Mouse (Mus musculus): Measurements from ENCODE around the gene Zscan22. TPM values are rescaled to one million over a fixed set of nuclear protein-coding genes. Genes with fewer than 3 reads are reported as not detected.

The Zscan22 gene
- polyA plus RNA-seq (2017; shearing (Covaris generic)): 5.2 TPM

DNA sequence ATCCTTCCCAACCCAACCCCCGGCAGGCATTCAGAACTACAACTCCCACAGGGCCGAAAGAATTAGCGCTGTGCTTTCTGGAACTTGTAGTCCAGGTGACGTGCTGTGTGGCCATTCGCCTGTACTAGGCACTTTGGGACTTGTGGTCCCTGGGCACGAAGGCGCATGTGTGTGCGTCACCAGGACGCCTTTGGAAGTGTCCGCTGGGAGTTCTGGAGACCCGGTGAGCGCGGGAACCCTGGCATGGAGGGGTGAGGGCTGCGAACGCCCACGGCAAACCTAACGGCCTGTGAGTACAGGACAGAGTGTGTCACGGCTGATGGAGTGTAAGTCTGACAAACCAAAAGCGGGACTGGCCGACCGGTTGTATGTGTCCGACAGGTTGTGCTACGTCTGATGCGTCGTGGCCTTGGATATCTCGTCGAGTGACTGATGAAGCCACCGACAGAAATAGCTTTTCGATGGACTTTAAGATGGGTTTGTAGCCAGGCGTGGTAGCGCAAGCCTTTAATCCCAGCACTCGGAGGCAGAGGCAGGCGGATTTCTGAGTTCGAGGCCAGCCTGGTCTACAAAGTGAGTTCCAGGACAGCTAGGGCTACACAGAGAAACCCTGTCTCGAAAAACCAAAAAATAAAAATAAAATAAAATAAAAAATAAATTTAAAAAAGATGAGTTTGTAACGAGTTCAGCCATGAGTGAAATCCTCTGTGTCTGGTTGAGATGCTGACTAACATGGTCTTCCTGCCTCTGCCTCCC lies at the start of gene Zscan22:
Zscan22 (plus strand) TSS at position 161 of the 756 bp plus-strand sequence.

GRCm38 (mm10) chr7:12880911-12881660 lies 16.5 kb upstream of the Zscan22 start, which contains the start of gene Zfp128:
Gene Zfp128 (plus strand): TSS chr7:12881177.

GRCm38 (mm10) chr7:12921705-12922465 lies 24.3 kb downstream of the Zscan22 start, which contains the start of gene Rps5:
Gene Rps5 (plus strand): TSS chr7:12922290.

GRCm38 (mm10) chr7:12927191-12927680 lies 29.6 kb downstream of the Zscan22 start, which contains the start of gene Rnf225:
Gene Rnf225 (plus strand): TSS chr7:12927416.

Other genes starting within 250 kb of the Zscan22 start
- gene Vmn2r55, start 212.8 kb upstream of the Zscan22 start, polyA plus RNA-seq (2017; shearing (Covaris generic)): not detected
- not detected for gene Vmn2r56, start 162.8 kb upstream of the Zscan22 start, polyA plus RNA-seq (2017; shearing (Covaris generic))
- gene Zscan18, start 94.2 kb upstream of the Zscan22 start, polyA plus RNA-seq (2017; shearing (Covaris generic)): 12.5 TPM
- gene Zfp329, start 79.0 kb upstream of the Zscan22 start, polyA plus RNA-seq (2017; shearing (Covaris generic)): 7.6 TPM
- gene Zfp110, start 63.1 kb upstream of the Zscan22 start, polyA plus RNA-seq (2017; shearing (Covaris generic)): 91.6 TPM
- gene Zfp128, start 16.6 kb upstream of the Zscan22 start, polyA plus RNA-seq (2017; shearing (Covaris generic)): 0.42 TPM
- gene Rps5, start 24.5 kb downstream of the Zscan22 start, polyA plus RNA-seq (2017; shearing (Covaris generic)): 1,062 TPM
- not detected for gene Rnf225, start 29.6 kb downstream of the Zscan22 start, polyA plus RNA-seq (2017; shearing (Covaris generic))
- 0.60 TPM for gene Zfp324, start 68.0 kb downstream of the Zscan22 start, polyA plus RNA-seq (2017; shearing (Covaris generic))
- 3.5 TPM for gene Zfp446, start 80.0 kb downstream of the Zscan22 start, polyA plus RNA-seq (2017; shearing (Covaris generic))
- gene Slc27a5, start 100.4 kb downstream of the Zscan22 start, polyA plus RNA-seq (2017; shearing (Covaris generic)): 0.21 TPM
- gene Trim28, start 101.3 kb downstream of the Zscan22 start, polyA plus RNA-seq (2017; shearing (Covaris generic)): 106 TPM
- 6.3 TPM for gene Zbtb45, start 112.2 kb downstream of the Zscan22 start, polyA plus RNA-seq (2017; shearing (Covaris generic))
- gene Chmp2a, start 137.0 kb downstream of the Zscan22 start, polyA plus RNA-seq (2017; shearing (Covaris generic)): 163 TPM
- 133 TPM for gene Ube2m, start 140.5 kb downstream of the Zscan22 start, polyA plus RNA-seq (2017; shearing (Covaris generic))
- gene Mzf1, start 156.9 kb downstream of the Zscan22 start, polyA plus RNA-seq (2017; shearing (Covaris generic)): 0.09 TPM
- not detected for gene Vmn1r85, start 197.4 kb downstream of the Zscan22 start, polyA plus RNA-seq (2017; shearing (Covaris generic))
- not detected for gene Vmn1r86, start 222.1 kb downstream of the Zscan22 start, polyA plus RNA-seq (2017; shearing (Covaris generic))
- 0.16 TPM for gene Vmn1r87, start 242.3 kb downstream of the Zscan22 start, polyA plus RNA-seq (2017; shearing (Covaris generic))

Data from effector memory CD4-positive, alpha-beta T cell, adult 5 months (primary cell).